8 mouse cellular contexts compared by ENCODE assay signal in genomic region chr17:86170164-86170958, GRCm38 (mm10). TPM values are rescaled to one million over a fixed set of nuclear protein-coding genes. Genes with fewer than 3 reads are reported as not detected.
DNase-seq lines count a peak whose midpoint lies in the region; ATAC-seq and TF ChIP-seq lines count a peak whose summit lies in the region.
"Had no signal": no experiment of that assay in that cellular context is flagged by ENCODE, and none has a peak within 500 bp of the region (broad histone marks: within the 10 kb centered on the region; RNA-seq: fewer than 3 reads in every experiment).

No protein-coding gene starts in this region.

- no peak for ATAC-seq in liver, embryonic 11.5 days (replicated peaks; ENCODE audit: low FRiP score)
- ATAC-seq in forebrain, embryonic 13.5 days: no peak
- ATAC-seq in intestine, postnatal 0 days: no peak
- ATAC-seq in neural tube, embryonic 15.5 days (ENCODE audit: low FRiP score): no peak

- H3K4me1 ChIP-seq in liver, embryonic 11.5 days (replicated peaks; ENCODE audit: control insufficient read depth, insufficient read depth, low read length): peaks cover 14% of the 10 kb centered on the region
- peaks cover 37% of the 10 kb centered on the region for H3K4me1 ChIP-seq in forebrain, embryonic 13.5 days
- peaks cover 7% of the 10 kb centered on the region; the same call in 1 of the 2 replicates for H3K4me1 ChIP-seq in intestine, postnatal 0 days (replicated peaks; ENCODE audit: control insufficient read depth, insufficient read depth, low read length)
- peaks cover 56% of the 10 kb centered on the region for H3K4me1 ChIP-seq in neural tube, embryonic 15.5 days

- H3K4me2 ChIP-seq in liver, embryonic 11.5 days: peak overlapping the region; percentile 99
- peak overlapping the region; percentile 96 for H3K4me2 ChIP-seq in forebrain, embryonic 13.5 days
- H3K4me2 ChIP-seq in intestine, postnatal 0 days (replicated peaks; ENCODE audit: low read depth): peak overlapping the region; percentile 97; the same call in 1 of the 2 replicates
- H3K4me2 ChIP-seq in neural tube, embryonic 15.5 days: peak overlapping the region; percentile 98

- no peak for DNase-seq in liver, embryonic 11.5 days (ENCODE audit: low spot score)
- no peak for DNase-seq in liver
- no peak for DNase-seq in retina, postnatal 1 day
- no peak for DNase-seq in retina, embryonic 14.5 days (ENCODE audit: low spot score)
- DNase-seq: gastrocnemius, postnatal 10 days had no signal

- no peak overlapping the region for H3K27ac ChIP-seq in liver, embryonic 11.5 days (ENCODE audit: low read depth, low read length)
- H3K27ac ChIP-seq in forebrain, embryonic 13.5 days: no peak overlapping the region
- H3K27ac ChIP-seq in intestine, postnatal 0 days (ENCODE audit: low read depth, low read length): no peak overlapping the region
- H3K27ac ChIP-seq in neural tube, embryonic 15.5 days (replicated peaks): no peak overlapping the region

- H3K27me3 ChIP-seq in liver, embryonic 11.5 days (replicated peaks; ENCODE audit: control insufficient read depth, insufficient read depth, low read length): peaks cover 14% of the 10 kb centered on the region
- no peaks in the 10 kb centered on the region for H3K27me3 ChIP-seq in forebrain, embryonic 13.5 days
- no peaks in the 10 kb centered on the region for H3K27me3 ChIP-seq in intestine, postnatal 0 days (replicated peaks; ENCODE audit: control insufficient read depth, insufficient read depth, low read length)
- no peaks in the 10 kb centered on the region for H3K27me3 ChIP-seq in neural tube, embryonic 15.5 days (replicated peaks)

- no peak overlapping the region for H3K9ac ChIP-seq in liver, embryonic 11.5 days (ENCODE audit: low read depth, low read length)
- peak overlapping the region; percentile 81; the same call in 1 of the 2 replicates for H3K9ac ChIP-seq in forebrain, embryonic 13.5 days
- no peak overlapping the region for H3K9ac ChIP-seq in intestine, postnatal 0 days (ENCODE audit: low read depth, low read length)
- H3K9ac ChIP-seq in neural tube, embryonic 15.5 days (replicated peaks): peak overlapping the region; percentile 91

- WGBS in liver, embryonic 11.5 days: 60% methylated on average over 9 of the region's 9 CpGs
- WGBS in forebrain, embryonic 13.5 days: 65% methylated on average over 9 of the region's 9 CpGs
- WGBS in intestine, postnatal 0 days: 71% methylated on average over 9 of the region's 9 CpGs
- 41% methylated on average over 9 of the region's 9 CpGs for WGBS in neural tube, embryonic 15.5 days

- H3K4me3 ChIP-seq in liver, embryonic 11.5 days (ENCODE audit: low read depth, low read length): no peak overlapping the region
- H3K4me3 ChIP-seq in forebrain, embryonic 13.5 days: peak overlapping the region; percentile 71
- H3K4me3 ChIP-seq in intestine, postnatal 0 days (ENCODE audit: low read depth, low read length): no peak overlapping the region
- H3K4me3 ChIP-seq in neural tube, embryonic 15.5 days (replicated peaks): peak overlapping the region; percentile 89

- H3K9me3 ChIP-seq in liver, embryonic 11.5 days (ENCODE audit: control insufficient read depth, low read length): no peaks in the 10 kb centered on the region
- no peaks in the 10 kb centered on the region for H3K9me3 ChIP-seq in forebrain, embryonic 13.5 days (replicated peaks)
- H3K9me3 ChIP-seq in intestine, postnatal 0 days (ENCODE audit: control insufficient read depth): no peaks in the 10 kb centered on the region
- no peaks in the 10 kb centered on the region for H3K9me3 ChIP-seq in neural tube, embryonic 15.5 days (replicated peaks)

- TF ChIP-seq CTCF in intestine, postnatal 0 days (IDR thresholded peaks at IDR 0.05; ENCODE audit: low read depth): no peak

- H3K36me3 ChIP-seq in liver, embryonic 11.5 days (ENCODE audit: control insufficient read depth, insufficient read depth, low read length): no peaks in the 10 kb centered on the region
- no peaks in the 10 kb centered on the region for H3K36me3 ChIP-seq in forebrain, embryonic 13.5 days (ENCODE audit: poor library complexity, severe bottlenecking)
- peaks cover 6% of the 10 kb centered on the region; the same call in 1 of the 2 replicates for H3K36me3 ChIP-seq in intestine, postnatal 0 days (ENCODE audit: control insufficient read depth, insufficient read depth)
- peaks cover 6% of the 10 kb centered on the region; the same call in 1 of the 2 replicates for H3K36me3 ChIP-seq in neural tube, embryonic 15.5 days

RNA-seq across cellular contexts. Expression of gene Prkce, which starts 2.8 kb away (rescaled TPM):
- 3.7 and 4.0 TPM in 2 replicates for polyA plus RNA-seq in liver, embryonic 11.5 days (2014; fragmentation: Nextera tagmentation; extraction: Ambion mirVana)
- 10.9 and 13.7 TPM in 2 replicates for polyA plus RNA-seq in forebrain, embryonic 13.5 days (2015; fragmentation: Nextera tagmentation; extraction: Ambion mirVana)
- polyA plus RNA-seq in intestine, postnatal 0 days (2015; fragmentation: Nextera tagmentation; extraction: Ambion mirVana): 5.2 and 8.0 TPM in 2 replicates
- 35.7 and 48.0 TPM in 2 replicates for polyA plus RNA-seq in neural tube, embryonic 15.5 days (2015; fragmentation: Nextera tagmentation; extraction: Ambion mirVana)

RNA-seq across cellular contexts. Expression of gene Srbd1, which starts 25.4 kb away (rescaled TPM):
- polyA plus RNA-seq in liver, embryonic 11.5 days (2014; fragmentation: Nextera tagmentation; extraction: Ambion mirVana): 11.5 and 13.3 TPM in 2 replicates
- polyA plus RNA-seq in forebrain, embryonic 13.5 days (2015; fragmentation: Nextera tagmentation; extraction: Ambion mirVana): 18.2 and 21.0 TPM in 2 replicates
- polyA plus RNA-seq in intestine, postnatal 0 days (2015; fragmentation: Nextera tagmentation; extraction: Ambion mirVana): 3.4 and 3.6 TPM in 2 replicates
- polyA plus RNA-seq in neural tube, embryonic 15.5 days (2015; fragmentation: Nextera tagmentation; extraction: Ambion mirVana): 13.9 and 14.7 TPM in 2 replicates

Comparison
In these comparisons a context has a peak if more than half of its experiments do, and no peak if none do; other contexts are left out.
1. H3K4me3 ChIP-seq: peak in forebrain, embryonic 13.5 days (single experiment) and neural tube, embryonic 15.5 days (single experiment); none in liver, embryonic 11.5 days (single experiment) and intestine, postnatal 0 days (single experiment).
2. H3K9ac ChIP-seq: peak in forebrain, embryonic 13.5 days (single experiment) and neural tube, embryonic 15.5 days (single experiment); none in liver, embryonic 11.5 days (single experiment) and intestine, postnatal 0 days (single experiment).
3. Peak in every context shown above with its lines, with median percentiles within 50 percentile points of each other: H3K4me2 ChIP-seq.